Mouse (Mus musculus) brain, embryonic 14.5 days (tissue): ENCODE measurements around the gene Fntb. TPM values are rescaled to one million over a fixed set of nuclear protein-coding genes. Genes with fewer than 3 reads are reported as not detected.

Source experiments
- DNase-seq: peaks from one replicate; pipeline ENCODE4 v3.0.0-alpha.2; 2011; ENCODE audit warnings: low read depth
- CTCF ChIP-seq: fragments of 200-500 bp; IDR thresholded peaks from 2 replicates; pipeline ENCODE4 v1.5.1; 2012; ENCODE audit warnings: inconsistent platforms, mild to moderate bottlenecking, moderate library complexity, borderline replicate concordance; ENCODE audit not compliant: insufficient read depth, insufficient read length; ENCODE audit errors: extremely low read depth
- POLR2A ChIP-seq: fragments of 200-500 bp; IDR thresholded peaks from 2 replicates; pipeline ENCODE4 v1.6.1; 2012; ENCODE audit warnings: mild to moderate bottlenecking, inconsistent platforms, borderline replicate concordance; ENCODE audit not compliant: poor library complexity, insufficient read depth, insufficient read length, severe bottlenecking; ENCODE audit errors: extremely low read depth
- polyA plus RNA-seq: library from polyadenylated mRNA; depleted of rRNA; stranded (reverse); fragments of >200 nt; gene quantifications from 2 replicates; pipeline ENCODE4 v1.2.3, GENCODE M21; 2012

Gene Fntb
- polyA plus RNA-seq, 1 experiment = 40.0 TPM

DNA sequence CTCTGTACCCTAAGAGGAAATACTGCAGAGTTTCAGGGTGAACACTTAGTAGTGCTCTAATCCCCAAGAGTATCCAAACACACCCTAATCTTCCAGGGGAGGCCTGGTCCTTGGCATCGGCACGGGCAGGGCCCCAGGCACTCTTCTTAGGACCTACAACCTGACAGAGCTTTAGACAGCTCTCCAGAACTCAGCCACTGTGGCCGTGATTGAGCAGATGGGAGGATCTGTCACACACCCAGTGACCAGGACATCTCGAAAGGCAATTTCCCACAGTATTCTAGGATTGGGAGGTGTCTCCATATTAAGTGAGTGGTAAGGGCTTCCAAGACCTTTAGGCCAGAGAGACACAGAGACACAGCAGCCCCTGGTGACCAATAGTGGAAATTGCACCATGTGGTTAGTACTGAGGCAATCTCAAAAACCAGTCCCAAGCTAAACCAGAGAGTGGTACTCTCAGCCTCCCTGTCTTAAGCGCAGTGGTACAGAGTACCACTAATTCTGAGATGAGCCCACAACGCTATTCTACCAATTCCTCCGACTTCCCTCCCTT is 38.4 kb downstream of the Fntb start:
- TF ChIP-seq CTCF (peak; percentile 73; the same call in 1 of the 2 replicates), POLR2A (no peak)

DNA sequence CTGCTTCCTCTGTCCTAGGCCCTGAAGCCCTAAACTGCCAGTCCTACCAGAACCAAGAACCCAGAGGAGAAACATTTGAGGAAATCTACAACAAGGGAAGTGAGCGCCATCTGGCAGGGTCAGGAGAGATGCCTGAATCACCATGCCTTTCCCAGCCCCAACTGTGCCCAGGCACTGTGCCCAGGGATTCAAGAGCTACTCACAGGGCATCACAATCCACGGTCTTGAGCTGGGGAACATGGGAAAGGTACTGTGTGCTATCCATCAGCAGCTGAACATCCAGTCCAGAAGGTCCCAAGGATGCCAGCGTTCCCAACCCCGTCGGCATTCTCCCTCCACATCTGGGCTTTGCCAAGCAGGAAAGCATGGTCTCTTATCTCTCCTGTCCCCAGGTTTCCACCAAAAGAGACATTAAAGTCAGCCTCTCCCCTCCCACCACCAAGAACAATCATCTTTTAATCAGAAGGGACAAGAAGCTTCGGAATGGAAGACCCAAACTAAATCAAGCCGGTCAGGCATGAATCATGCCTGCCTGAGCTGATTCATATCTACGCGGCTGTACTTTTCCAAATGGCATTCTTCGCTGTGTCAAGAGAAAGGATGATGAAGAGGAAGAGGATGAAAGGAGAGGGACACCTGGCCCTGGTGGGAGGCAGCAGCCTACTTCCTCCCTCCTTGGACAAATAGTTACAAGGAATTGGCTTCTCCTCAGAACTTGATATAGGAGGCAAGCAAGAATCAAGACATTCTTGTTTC is 39.8 kb downstream of the Fntb start:
- no peak for DNase-seq
- TF ChIP-seq CTCF = no peak
- no peak for TF ChIP-seq POLR2A

More for the DNA sequence above, 38.4 kb downstream of the Fntb start:
- DNase-seq = peak; percentile 52

DNA sequence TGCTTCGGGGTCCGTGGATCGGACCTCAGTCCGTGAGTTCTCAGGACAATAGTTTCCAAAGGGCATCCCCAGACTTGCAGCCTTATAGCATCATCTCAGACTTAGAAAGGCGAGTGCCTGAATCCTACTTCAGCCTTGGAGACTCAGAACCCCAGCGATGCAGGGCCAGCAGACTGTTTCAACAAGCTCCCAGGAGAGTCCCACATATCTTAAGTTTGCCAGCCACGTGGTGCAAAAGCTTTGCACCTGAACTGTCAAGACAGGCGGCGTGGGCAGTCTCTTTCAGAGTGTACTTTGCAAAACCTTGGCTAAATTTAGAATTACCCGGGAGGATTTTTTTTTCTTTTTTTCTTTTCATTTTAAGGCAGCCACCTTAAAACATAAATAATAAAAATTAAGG is 42.4 kb downstream of the Fntb start:
- TF ChIP-seq CTCF = no peak
- TF ChIP-seq POLR2A = no peak
- DNase-seq = no peak

DNA sequence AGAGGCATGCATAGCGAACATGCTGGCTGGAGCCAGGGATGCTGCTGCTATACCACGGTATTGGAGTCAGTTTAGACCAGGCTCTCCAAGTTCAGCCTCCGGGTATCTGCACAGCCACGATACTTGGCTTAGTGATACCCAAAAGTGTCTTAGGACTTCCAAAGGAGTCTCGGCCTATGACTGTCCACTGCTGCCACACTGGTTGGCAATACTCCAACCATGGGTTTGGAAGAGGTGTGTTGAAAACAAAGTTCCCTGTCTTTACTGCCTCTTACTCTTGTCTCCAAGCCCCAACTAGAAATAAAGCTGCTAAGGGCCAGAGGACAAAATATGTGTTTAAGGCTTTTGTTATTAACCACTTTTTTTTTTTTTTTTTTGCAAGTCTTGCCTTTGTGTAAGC is 45.1 kb downstream of the Fntb start:
- no peak for DNase-seq
- no peak for TF ChIP-seq POLR2A
- no peak for TF ChIP-seq CTCF

DNA sequence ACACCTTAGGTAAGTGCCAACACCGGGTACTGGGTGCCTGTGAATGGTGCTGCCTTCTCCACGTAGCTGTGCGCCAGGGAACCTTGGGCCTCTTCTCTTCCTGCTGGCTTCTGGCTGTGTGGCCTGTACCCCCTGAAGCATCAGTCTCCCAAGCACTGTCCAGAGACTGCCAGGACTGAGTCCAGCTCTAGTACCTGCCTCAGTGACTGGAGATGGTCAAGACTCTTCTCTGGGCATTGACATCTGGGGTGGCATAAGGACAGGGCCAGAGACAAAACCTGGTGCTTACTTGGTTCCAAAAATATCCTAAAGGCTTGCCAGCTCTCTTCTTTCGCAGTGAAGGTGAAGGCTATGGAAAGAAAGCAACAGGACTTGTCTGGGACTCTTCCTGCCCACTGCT is 45.6 kb downstream of the Fntb start:
- DNase-seq = no peak
- TF ChIP-seq POLR2A = no peak
- TF ChIP-seq CTCF = no peak

DNA sequence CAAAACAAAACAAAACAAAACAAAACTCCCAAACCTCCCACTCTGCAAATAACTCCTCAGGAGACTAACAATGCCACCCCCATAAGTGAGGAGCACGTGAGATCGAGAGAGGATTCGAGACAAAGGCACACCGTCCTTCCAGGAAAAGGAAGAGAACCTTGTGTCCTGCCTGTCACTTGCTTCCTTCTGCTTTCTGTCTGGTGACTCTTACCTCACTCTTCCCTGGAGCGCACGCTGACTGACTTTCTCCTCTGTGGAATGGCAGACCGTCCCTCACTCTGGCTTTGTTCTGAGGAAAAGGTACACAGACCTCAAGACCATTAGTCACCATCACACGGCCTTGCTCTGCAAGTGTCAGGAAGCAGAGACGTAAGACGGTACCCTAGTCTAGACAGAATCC is 48.2 kb downstream of the Fntb start:
- TF ChIP-seq CTCF (no peak), POLR2A (no peak)
- DNase-seq = no peak

DNA sequence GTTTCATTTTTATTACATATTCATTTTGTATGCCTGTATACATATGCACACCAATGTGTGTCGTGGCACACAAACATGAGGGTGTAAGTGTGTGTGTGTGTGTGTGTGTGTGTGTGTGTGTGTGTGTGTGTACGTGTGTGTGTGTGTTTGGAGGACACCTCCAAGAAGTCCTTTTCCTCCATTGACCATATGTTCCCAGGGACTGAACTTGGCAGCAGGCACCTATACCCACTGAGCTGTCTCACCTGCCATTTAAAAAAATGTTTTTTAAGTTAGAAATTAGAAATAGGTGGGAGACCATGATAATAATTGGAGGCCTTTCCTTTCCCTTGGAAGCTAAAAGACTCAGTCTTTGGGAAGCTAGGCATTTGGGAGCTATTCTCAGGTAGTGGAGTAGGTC is 48.7 kb downstream of the Fntb start:
- DNase-seq = no peak
- TF ChIP-seq CTCF (no peak), POLR2A (no peak)

DNA sequence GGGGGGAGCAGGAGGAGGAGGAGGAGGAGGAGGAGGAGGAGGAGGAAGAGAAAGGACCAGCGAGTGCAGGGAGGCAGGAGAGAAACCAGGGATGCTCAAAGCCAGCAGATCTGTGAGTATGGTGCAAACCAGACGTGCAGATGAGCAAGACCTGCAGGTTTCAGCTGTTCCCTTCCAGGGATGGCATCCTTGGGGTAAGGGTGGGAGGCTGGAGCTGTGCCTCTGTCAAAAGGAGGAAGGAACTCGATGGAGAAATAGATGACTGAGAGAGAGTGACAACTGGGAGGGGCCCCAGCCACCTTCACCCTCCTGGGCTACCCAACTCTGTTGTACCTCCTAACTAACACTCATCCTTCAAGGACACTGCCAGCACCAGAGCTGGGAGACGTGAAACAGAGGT is 51.3 kb downstream of the Fntb start:
- DNase-seq = no peak
- TF ChIP-seq CTCF = no peak
- no peak for TF ChIP-seq POLR2A

DNA sequence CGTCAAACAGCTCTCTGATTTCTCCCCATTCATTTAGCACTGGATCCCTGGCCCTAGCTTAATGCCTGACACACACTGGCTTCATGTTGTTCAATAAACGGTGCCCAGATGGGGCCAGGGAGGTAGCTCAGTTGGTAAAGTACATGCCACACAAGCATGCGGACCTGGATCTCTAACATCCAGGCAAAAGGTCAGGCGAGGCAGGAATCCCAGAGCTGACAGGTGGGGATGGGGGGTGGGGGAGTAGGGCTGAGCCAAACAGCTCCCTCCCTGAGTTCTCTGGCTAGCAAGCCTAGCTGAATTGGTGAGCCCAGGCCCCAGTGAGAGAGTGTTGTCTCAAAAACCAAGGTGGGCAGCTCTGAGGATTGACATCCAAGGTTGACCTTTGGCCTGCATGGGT is 51.8 kb downstream of the Fntb start:
- DNase-seq = no peak
- TF ChIP-seq POLR2A (no peak), CTCF (no peak)

DNA sequence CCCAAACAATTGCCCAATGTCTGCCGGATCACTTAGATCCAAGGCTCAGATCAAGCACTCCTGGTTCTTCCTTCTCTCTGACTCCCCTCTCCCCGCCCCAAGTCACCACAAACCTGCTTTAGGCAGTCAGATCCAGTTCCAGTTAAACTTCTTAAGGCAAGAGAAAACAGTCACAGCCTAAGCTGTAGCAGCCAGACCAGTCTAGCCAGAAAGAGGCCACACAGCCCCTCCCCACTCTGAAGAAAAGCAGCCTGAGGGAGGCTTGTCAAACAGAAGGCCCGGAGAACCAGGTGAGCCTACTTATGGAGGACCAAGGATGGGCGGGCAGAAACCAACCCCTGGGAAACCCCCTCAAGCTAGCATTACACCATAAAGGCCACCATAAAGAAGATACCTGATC is 52.7 kb downstream of the Fntb start:
- peak; percentile 38 for DNase-seq
- TF ChIP-seq POLR2A (no peak), CTCF (no peak)

DNA sequence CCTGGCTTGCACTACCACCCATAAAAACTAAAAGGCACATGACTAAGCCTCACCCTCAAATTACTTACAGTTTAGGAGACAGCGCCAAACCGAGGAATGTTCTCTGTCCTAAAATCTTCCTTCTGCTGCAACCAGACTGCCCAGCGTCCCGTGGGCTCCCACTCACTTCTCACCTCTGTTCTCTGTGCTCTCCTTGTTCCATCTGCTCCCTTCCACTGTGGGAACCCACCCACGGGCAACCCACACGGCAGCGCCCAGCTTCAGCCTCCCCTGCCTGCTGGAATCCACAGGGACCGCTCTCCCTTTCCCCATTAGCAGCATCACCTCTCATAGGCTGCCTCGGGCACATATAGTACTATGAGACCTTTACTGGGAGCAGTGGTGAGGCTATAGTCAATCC is 53.5 kb downstream of the Fntb start:
- no peak for DNase-seq
- TF ChIP-seq POLR2A = no peak
- no peak for TF ChIP-seq CTCF

DNA sequence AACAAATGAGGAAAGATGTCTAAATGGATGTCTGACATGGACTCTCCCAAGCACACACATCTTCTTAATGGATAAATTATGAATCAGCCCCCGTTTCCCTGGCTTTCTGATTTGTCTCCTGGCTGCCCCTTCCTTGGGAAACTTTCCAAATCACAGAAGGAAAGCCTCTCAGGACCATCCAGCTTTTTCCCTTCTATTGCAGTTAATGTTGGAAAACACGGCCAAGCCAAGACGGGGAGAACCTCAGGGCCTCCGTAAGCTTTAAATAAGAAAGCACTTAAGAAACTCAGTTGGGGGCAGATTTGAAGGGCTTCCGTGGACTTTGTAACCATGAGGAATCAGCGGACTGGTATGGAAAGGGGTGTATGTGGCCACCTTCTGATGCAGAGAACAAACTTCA is 54.4 kb downstream of the Fntb start:
- no peak for DNase-seq
- TF ChIP-seq CTCF (no peak), POLR2A (no peak)
